Mouse (Mus musculus) lung, postnatal 0 days (tissue): Measurements from ENCODE around the gene Tubal3.

Experiments
- CTCF ChIP-seq: IDR thresholded peaks from 2 replicates; pipeline ENCODE4 v1.5.1; 2016; ENCODE audit warnings: antibody characterized with exemption, mild to moderate bottlenecking
- EP300 ChIP-seq: IDR thresholded peaks from 2 replicates; pipeline ENCODE4 v1.6.1; 2016; ENCODE audit warnings: antibody characterized with exemption, mild to moderate bottlenecking, control low read depth

DNA sequence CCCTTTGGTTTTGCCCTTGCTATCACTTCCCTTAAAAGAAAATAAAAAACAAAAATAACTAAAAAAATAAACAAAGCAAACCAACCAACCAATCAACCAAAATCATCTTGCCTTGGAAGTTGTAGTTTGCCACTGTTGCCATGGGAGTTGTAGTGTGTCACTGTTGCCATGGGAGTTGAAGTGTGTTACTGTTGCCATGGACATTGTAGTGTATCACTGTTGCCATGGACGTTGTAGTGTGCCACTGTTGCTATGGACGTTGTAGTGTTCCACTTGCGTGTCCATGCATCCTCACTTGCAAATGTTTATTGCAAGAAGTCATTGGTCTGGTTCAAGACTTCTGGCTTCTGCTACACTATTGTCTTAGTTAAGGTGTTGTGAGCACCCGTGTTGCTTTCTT is 29.2 kb downstream of the Tubal3 start:
- TF ChIP-seq EP300 = no peak
- TF ChIP-seq CTCF = no peak
